In genomic region chr9:45138191-45139032, GRCm38 (mm10) we compare ENCODE assay signal across 8 mouse cellular contexts. TPM values are rescaled to one million over a fixed set of nuclear protein-coding genes. Genes with fewer than 3 reads are reported as not detected.
DNase-seq lines count a peak whose midpoint lies in the region; ATAC-seq and TF ChIP-seq lines count a peak whose summit lies in the region.

TSS of gene Scn4b (plus strand) at chr9:45138395.

- no peak for TF ChIP-seq POLR2A in lung, adult 2 months (IDR thresholded peaks at IDR 0.05; ENCODE audit: borderline replicate concordance, extremely low read depth, low read depth, low read length)

- no peaks in the 10 kb centered on the region for H3K36me3 ChIP-seq in intestine, postnatal 0 days (ENCODE audit: control insufficient read depth, insufficient read depth)
- H3K36me3 ChIP-seq in liver, embryonic 14.5 days (replicated peaks; ENCODE audit: control insufficient read depth, insufficient read depth, low read depth) = no peaks in the 10 kb centered on the region

- WGBS in lung, adult 2 months = under 1% methylated on average over 75 of the region's 76 CpGs
- WGBS in intestine, postnatal 0 days = under 1% methylated on average over 69 of the region's 76 CpGs
- 1% methylated on average over 76 of the region's 76 CpGs for WGBS in liver, embryonic 14.5 days (ENCODE audit: insufficient replicate concordance)

- no peak for TF ChIP-seq CTCF in lung, adult 2 months (IDR thresholded peaks at IDR 0.05; ENCODE audit: insufficient read depth, low read length)
- TF ChIP-seq CTCF in intestine, postnatal 0 days (IDR thresholded peaks at IDR 0.05; ENCODE audit: low read depth) = no peak
- TF ChIP-seq CTCF in liver, embryonic 14.5 days (IDR thresholded peaks at IDR 0.05; ENCODE audit: low read depth) = no peak

- 0 out of 2 replicates have a peak within 1 kb of the TSS, but pooled peaks have one; percentile 18 for H3K9ac ChIP-seq in intestine, postnatal 0 days (ENCODE audit: low read depth, low read length)
- H3K9ac ChIP-seq in liver, embryonic 14.5 days (replicated peaks) = no peak within 1 kb of the TSS

- H3K27ac ChIP-seq in intestine, postnatal 0 days (ENCODE audit: low read depth, low read length) = no peak within 1 kb of the TSS
- no peak within 1 kb of the TSS for H3K27ac ChIP-seq in liver, embryonic 14.5 days

- no peak for TF ChIP-seq EP300 in liver, embryonic 14.5 days (IDR thresholded peaks at IDR 0.05; ENCODE audit: low read depth)

- peak within 1 kb of the TSS; percentile 89 for H3K4me2 ChIP-seq in intestine, postnatal 0 days (replicated peaks; ENCODE audit: low read depth)
- H3K4me2 ChIP-seq in liver, embryonic 14.5 days (ENCODE audit: low read depth) = peak within 1 kb of the TSS; percentile 43

- H3K4me1 ChIP-seq in lung, adult 2 months (ENCODE audit: control insufficient read depth, insufficient read depth, low read length) = no peaks in the 10 kb centered on the region
- no peaks in the 10 kb centered on the region; the same call in 1 of the 2 replicates for H3K4me1 ChIP-seq in intestine, postnatal 0 days (replicated peaks; ENCODE audit: control insufficient read depth, insufficient read depth, low read length)
- peaks cover 0 to 2% of the 10 kb centered on the region in 2 experiments; a peak in 2 of 4 replicates for H3K4me1 ChIP-seq in liver, embryonic 14.5 days (replicated peaks; ENCODE audit: control insufficient read depth in 2 of 2, insufficient read depth in 2 of 2, low read length in 1 of 2)

- H3K27me3 ChIP-seq in intestine, postnatal 0 days (replicated peaks; ENCODE audit: control insufficient read depth, insufficient read depth, low read length) = peaks cover 81% of the 10 kb centered on the region
- peaks cover 35% of the 10 kb centered on the region for H3K27me3 ChIP-seq in liver, embryonic 14.5 days (ENCODE audit: control insufficient read depth, insufficient read depth, low read length)

- no peak for DNase-seq in lung, adult 2 months
- no peak for DNase-seq in lung, adult 18-20 months
- DNase-seq in liver, embryonic 14.5 days (ENCODE audit: low read depth in 3 of 3, low spot score in 3 of 3) = no peak
- DNase-seq in right cerebral cortex, adult 18-20 months = peak; percentile 68
- DNase-seq in MN1 (ENCODE audit: low spot score) = no peak

- peak; percentile 55 for ATAC-seq in common myeloid progenitor, adult 5-6 weeks (replicated peaks; ENCODE audit: low read depth, poor library complexity, severe bottlenecking)
- ATAC-seq in granulocyte monocyte progenitor cell, adult 5-6 weeks (replicated peaks; ENCODE audit: poor library complexity, severe bottlenecking) = peak; percentile 46
- no peak for ATAC-seq in intestine, postnatal 0 days
- ATAC-seq in liver, embryonic 14.5 days (ENCODE audit: insufficient read depth) = no peak

- no peaks in the 10 kb centered on the region for H3K9me3 ChIP-seq in intestine, postnatal 0 days (ENCODE audit: control insufficient read depth)
- no peaks in the 10 kb centered on the region for H3K9me3 ChIP-seq in liver, embryonic 14.5 days (ENCODE audit: control insufficient read depth, low read length)

- peak within 1 kb of the TSS; percentile 5 for H3K4me3 ChIP-seq in lung, adult 2 months (replicated peaks; ENCODE audit: extremely low read depth, low read depth, low read length)
- peak within 1 kb of the TSS; percentile 49 for H3K4me3 ChIP-seq in intestine, postnatal 0 days (ENCODE audit: low read depth, low read length)
- peak within 1 kb of the TSS; percentile 23 to 27 for H3K4me3 ChIP-seq in liver, embryonic 14.5 days (ENCODE audit: insufficient read depth in 1 of 2, low read depth in 2 of 2, low read length in 2 of 2)

RNA-seq across cellular contexts. Expression of gene Scn4b, which starts in this region (rescaled TPM):
- polyA plus RNA-seq in lung, adult 2 months (2012; rRNA removed) = 0.34 and 1.0 TPM in 2 replicates
- total RNA-seq in common myeloid progenitor, adult 5-6 weeks (2017) = not detected in 2 replicates
- not detected in 2 replicates for total RNA-seq in granulocyte monocyte progenitor cell, adult 5-6 weeks (2014; fragmentation: Nextera tagmentation)
- not detected in 2 replicates for total RNA-seq in granulocyte monocyte progenitor cell, adult 5-6 weeks (2017)
- polyA plus RNA-seq in intestine, postnatal 0 days (2015; fragmentation: Nextera tagmentation; extraction: Ambion mirVana) = 0.04 TPM in 1 of 2 replicates, not detected in the other
- 0.03 and 0.06 TPM in 2 replicates for polyA plus RNA-seq in liver, embryonic 14.5 days (2012; rRNA removed)
- polyA plus RNA-seq in liver, embryonic 14.5 days (2014; fragmentation: Nextera tagmentation; extraction: Ambion mirVana) = 0.01 TPM in 1 of 2 replicates, not detected in the other

Comparison
In these comparisons a context has a peak if more than half of its experiments do, and no peak if none do; other contexts are left out.
1. Peak in ATAC-seq in common myeloid progenitor, adult 5-6 weeks; RNA of the gene not detected or under 1 TPM.
2. Peak in ATAC-seq in granulocyte monocyte progenitor cell, adult 5-6 weeks; RNA of the gene not detected or under 1 TPM.